Mouse (Mus musculus) right cerebral cortex, postnatal 4 days (tissue): ENCODE results near the gene Gsg1l.

Experiments
- DNase-seq: peaks from one replicate; pipeline ENCODE4 v3.0.0-alpha.2; 2022

Gsg1l gene

GRCm38 (mm10) chr7:125846866-125847527 is 235.2 kb downstream of the Gsg1l start:
- no peak for DNase-seq

DNA sequence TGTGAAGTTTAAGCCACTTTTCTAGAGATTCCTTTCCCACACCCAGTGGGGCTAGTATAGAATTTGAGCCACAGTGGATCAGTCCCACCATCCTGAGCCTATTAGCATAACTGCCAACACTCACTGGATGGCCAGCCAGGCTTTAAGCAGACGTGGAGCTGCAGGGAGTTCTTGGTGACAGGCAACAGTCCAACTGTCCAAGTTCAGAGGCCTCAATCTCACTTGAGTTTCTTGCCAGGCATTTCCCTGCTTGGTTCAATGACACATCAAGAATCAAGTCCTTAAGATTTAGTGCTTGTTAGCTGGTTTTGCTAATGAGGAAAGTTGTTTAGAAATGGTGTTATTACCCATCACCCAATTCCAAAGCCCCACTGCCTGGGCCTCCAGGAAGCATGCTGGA is 236.6 kb downstream of the Gsg1l start:
- DNase-seq = no peak

- DNase-seq = no peak
Observed at GRCm38 (mm10) chr7:125838078-125838742, 244.0 kb downstream of the Gsg1l start.

- DNase-seq = no peak
Observed at GRCm38 (mm10) chr7:125833471-125833870, 248.7 kb downstream of the Gsg1l start.

- no peak for DNase-seq
Observed at GRCm38 (mm10) chr7:125832767-125833166, 249.4 kb downstream of the Gsg1l start.

DNA sequence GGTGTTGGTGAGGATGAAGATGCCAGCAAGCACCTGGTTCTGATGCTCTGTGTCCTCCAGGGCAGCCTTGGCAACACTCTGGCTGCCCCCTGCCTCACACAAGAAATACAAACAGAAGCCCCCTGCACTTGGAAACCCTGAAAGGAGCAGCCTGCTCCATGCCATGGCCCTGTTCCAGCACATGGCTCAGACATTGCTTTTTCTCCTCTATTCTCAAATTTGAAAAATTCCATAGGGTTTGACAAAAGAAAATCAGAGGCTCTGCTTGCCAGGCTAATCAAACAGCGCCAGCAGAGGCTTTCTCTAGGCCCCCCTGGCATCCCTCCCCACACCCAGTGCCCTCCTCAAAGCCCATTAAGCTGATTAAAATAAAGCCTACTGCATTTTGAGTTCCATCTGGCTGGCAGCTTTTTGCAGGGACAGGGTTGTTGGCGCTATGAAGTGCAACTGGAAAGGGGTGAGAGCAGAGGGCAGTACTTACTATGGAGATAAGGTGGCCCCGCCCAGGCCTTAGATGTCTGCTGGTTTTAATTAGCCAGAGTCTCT is 253.0 kb downstream of the Gsg1l start:
- DNase-seq = no peak

- no peak for DNase-seq
Observed at GRCm38 (mm10) chr7:125828561-125828960, 253.7 kb downstream of the Gsg1l start.
